Mouse (Mus musculus) cerebellum, postnatal 25 days (tissue): ENCODE data around the gene Padi2.

ENCODE experiments used
- DNase-seq, 2 experiments: peaks; one replicate each; pipeline ENCODE4 v3.0.0; 2021; ENCODE audit warnings: mixed read lengths in 2 of 2

Gene Padi2

GRCm38 (mm10) chr4:140928349-140928748, 22.2 kb downstream of the Padi2 start:
- no peak for DNase-seq

- no peak for DNase-seq
These were observed 23.6 kb downstream of the Padi2 start for GRCm38 (mm10) chr4:140929745-140930144.

- no peak for DNase-seq
These were observed 24.8 kb downstream of the Padi2 start for GRCm38 (mm10) chr4:140930900-140931470.

GRCm38 (mm10) chr4:140935643-140936042, 29.5 kb downstream of the Padi2 start:
- no peak for DNase-seq

GRCm38 (mm10) chr4:140944356-140944755, 38.2 kb downstream of the Padi2 start:
- no peak for DNase-seq

- DNase-seq: no peak
These were observed 38.9 kb downstream of the Padi2 start for GRCm38 (mm10) chr4:140944961-140945442.

GRCm38 (mm10) chr4:140945571-140945970, 39.4 kb downstream of the Padi2 start:
- no peak for DNase-seq

GRCm38 (mm10) chr4:140946048-140946447, 39.9 kb downstream of the Padi2 start:
- DNase-seq: no peak

- DNase-seq: no peak
These were observed 40.5 kb downstream of the Padi2 start for GRCm38 (mm10) chr4:140946580-140947205.

GRCm38 (mm10) chr4:140947487-140948440, 41.6 kb downstream of the Padi2 start:
- DNase-seq: no peak

GRCm38 (mm10) chr4:140948481-140948880, 42.3 kb downstream of the Padi2 start:
- DNase-seq: peak in 1 of 2 experiments; percentile 50

- no peak for DNase-seq
These were observed 42.9 kb downstream of the Padi2 start for GRCm38 (mm10) chr4:140949052-140949451.

GRCm38 (mm10) chr4:140949616-140950015, 43.5 kb downstream of the Padi2 start:
- DNase-seq: no peak

GRCm38 (mm10) chr4:140950574-140950973, 44.4 kb downstream of the Padi2 start:
- peak in 1 of 2 experiments; percentile 70 for DNase-seq

- no peak for DNase-seq
These were observed 45.9 kb downstream of the Padi2 start for GRCm38 (mm10) chr4:140951861-140952641.

GRCm38 (mm10) chr4:140957131-140957702, 51.1 kb downstream of the Padi2 start:
- DNase-seq: no peak

GRCm38 (mm10) chr4:140957725-140958124, 51.6 kb downstream of the Padi2 start:
- peak; percentile 84 to 87 for DNase-seq

- DNase-seq: no peak
These were observed 52.2 kb downstream of the Padi2 start for GRCm38 (mm10) chr4:140958319-140958718.

GRCm38 (mm10) chr4:140959128-140959679, 53.1 kb downstream of the Padi2 start:
- DNase-seq: no peak

GRCm38 (mm10) chr4:140959715-140960479, 53.8 kb downstream of the Padi2 start:
- DNase-seq: no peak
